Mouse (Mus musculus): ENCODE results near the gene Cds1.
"Not testable (repeated sequence)": the region's sequence is repeated elsewhere in the genome, so short reads cannot be mapped to it uniquely, and the experiment has no call there.

Gene Cds1

DNA sequence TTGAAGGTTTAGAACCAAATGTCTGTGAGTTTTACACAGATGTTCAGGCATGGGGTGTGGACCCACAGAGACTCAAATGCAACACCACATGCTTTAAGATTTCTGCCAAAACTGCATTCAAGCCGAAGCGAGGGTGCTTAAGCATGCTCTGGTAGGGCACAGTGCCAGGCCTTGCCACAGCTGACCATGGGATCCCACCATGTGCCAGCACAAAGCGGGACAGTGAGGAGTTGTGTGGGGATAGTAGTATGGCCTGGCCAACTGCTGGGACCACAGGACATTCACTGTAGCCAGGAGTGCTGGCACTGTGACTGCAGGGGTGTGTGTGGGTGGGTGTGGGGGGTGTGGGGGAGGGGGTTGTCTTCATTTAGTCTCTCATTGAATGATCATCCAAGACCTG, 64.0 kb downstream of the Cds1 start:
- DNase-seq (ENCODE audit: low read depth): no peak

DNA sequence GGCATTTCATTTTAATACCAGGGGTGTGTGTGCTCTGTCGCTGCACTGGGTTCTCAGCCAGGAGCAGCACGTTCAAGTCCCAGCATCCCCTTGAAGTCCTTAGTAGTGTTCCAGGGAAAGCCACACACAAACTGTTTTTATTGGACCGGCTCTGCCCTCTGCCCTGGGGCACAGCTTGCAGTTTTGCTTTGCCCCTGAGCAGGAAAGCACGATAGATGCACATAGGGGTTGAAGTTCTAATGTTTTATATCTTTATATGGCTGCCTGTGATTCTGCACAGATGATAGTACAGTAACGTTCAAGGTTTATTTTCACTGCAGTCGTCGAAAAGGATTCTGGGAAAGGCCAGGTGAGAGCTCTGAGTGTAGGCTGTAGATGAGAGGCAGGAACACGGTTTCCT, 65.2 kb downstream of the Cds1 start:
- no peak for DNase-seq (ENCODE audit: low read depth)

GRCm38 (mm10) chr5:101832042-101832441, 67.1 kb downstream of the Cds1 start:
- no peak for DNase-seq (ENCODE audit: low read depth)

- DNase-seq (ENCODE audit: low read depth): no peak
Measured at GRCm38 (mm10) chr5:101832991-101833390, 68.1 kb downstream of the Cds1 start.

- DNase-seq (ENCODE audit: low read depth): no peak
Measured at GRCm38 (mm10) chr5:101833875-101834274, 68.9 kb downstream of the Cds1 start.

- no peak for DNase-seq (ENCODE audit: low read depth)
Measured at GRCm38 (mm10) chr5:101836221-101836620, 71.3 kb downstream of the Cds1 start.

DNA sequence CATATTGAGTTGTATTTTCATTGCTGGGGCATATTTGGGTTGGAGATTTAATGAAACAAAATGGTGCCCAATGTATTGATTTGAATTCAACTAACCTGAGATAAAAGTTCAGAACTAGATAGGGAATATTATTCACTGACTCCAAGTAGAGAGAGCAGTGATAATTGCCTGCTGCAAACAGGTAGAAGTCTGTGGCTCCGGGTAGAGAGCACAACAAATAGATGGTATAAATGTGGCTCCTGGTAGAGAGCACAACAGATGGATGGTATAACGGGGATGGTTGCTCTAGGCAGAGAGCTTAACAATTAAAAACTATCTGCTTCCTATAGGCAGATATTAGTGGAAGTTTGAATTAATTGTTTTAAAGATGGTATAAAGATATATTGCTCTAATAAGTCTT, 72.7 kb downstream of the Cds1 start:
- not testable (repeated sequence) for DNase-seq (ENCODE audit: low read depth)

DNA sequence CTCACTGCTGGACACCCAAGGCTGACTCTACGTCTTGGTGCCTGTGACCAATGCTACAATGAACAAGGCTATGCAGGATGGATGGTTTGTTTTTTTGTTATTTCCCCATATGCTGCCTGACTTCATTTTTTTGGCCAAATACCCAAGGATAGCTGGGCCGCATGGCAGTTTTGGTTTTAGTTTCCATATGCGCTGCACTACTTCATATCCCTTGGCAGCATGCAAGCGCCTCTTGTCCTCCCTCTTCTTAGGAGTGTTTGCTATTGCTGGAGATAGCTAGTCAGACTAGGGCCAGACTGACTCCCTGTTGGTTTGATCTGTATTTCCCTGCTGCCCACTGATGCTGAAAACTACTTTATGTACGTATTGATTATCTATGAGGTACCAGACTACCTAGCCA, 75.5 kb downstream of the Cds1 start:
- no peak for DNase-seq (ENCODE audit: low read depth)

DNA sequence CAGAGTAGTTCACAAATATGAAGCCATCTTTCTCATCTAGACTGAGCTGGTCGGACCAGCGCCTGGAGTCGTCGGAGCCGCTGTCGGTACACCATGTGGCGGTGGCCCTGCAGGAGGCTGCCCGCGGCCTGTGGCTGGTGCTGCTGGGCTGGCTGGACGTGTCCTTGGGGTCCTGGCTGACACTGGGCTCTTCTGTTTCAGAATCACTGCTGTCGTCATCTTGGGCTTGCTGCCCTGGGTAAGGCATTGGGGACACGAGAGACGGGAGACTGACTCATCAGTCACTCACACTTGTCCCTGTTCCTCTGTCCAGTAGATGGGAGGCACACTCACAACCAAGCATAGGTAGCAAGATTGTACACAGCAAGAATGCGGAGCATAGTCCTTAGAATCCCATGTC, 80.1 kb downstream of the Cds1 start:
- no peak for DNase-seq (ENCODE audit: low read depth)

GRCm38 (mm10) chr5:101845930-101846329, 81.0 kb downstream of the Cds1 start:
- no peak for DNase-seq (ENCODE audit: low read depth)

DNA sequence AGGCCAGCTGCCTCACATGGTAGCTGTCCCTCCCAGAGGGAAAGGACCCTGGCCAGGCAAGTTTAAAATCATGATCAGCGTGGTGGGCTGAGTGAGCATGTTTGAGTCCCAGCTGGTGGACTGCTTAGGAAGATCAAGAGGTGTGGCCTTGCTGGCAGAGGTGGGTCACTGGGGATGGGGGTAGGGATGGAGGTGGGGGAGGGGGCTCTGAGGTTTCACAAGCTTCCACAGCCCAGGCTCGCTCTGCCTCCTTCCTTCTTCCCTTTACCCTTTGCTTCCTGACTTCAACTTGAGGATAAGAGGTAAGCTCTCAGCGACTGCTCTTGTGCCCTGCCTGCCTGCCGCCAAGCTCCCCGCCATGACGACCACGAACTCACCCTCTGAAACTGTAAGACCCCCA, 82.4 kb downstream of the Cds1 start:
- no peak for DNase-seq (ENCODE audit: low read depth)

DNA sequence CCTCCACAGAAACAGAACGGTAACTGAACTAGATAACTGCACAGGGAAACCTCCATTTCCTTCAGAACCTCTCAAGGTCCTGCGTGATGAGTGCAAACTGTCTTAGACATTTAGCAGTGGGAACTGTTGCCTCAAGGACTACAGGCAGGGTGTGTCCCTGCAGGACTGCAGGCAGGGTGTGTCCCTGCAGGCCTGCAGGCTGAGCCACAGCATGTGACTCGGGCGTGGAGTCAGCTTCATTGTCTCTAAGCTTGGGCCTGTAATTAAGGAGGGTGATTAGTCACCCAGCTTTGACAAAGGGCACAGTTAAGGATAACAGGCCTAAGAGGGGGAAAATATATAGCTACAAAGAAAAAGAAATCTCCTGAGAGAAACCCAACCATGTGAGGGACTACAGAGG, 82.8 kb downstream of the Cds1 start:
- no peak for DNase-seq (ENCODE audit: low read depth)

- no peak for DNase-seq (ENCODE audit: low read depth)
Measured at GRCm38 (mm10) chr5:101851133-101851532, 86.2 kb downstream of the Cds1 start.

GRCm38 (mm10) chr5:101852116-101852680, 87.3 kb downstream of the Cds1 start:
- no peak for DNase-seq (ENCODE audit: low read depth)

DNA sequence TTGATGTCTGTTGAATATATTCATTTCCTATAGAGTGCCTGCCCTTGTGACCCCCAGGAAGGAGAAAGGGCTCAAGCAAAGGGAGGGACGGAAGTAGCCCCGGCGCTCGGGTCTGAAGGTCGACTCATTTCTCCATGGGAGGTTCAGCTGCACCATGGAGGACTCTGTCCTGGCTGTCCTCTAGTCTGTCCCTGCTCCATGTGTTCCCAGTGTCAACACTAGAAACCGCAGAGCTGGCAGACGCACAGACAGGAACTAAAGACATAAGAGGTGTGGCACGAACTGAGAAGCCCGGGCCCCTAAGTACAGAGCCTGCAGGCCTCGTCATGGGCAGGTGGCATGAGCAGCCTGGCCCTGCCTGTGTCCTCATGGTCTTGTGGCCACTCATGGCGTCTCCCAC, 89.2 kb downstream of the Cds1 start:
- no peak for DNase-seq (ENCODE audit: low read depth)

GRCm38 (mm10) chr5:101854667-101855066, 89.7 kb downstream of the Cds1 start:
- no peak for DNase-seq (ENCODE audit: low read depth)

- no peak for DNase-seq (ENCODE audit: low read depth)
Measured at GRCm38 (mm10) chr5:101855475-101855874, 90.5 kb downstream of the Cds1 start.

GRCm38 (mm10) chr5:101858891-101859436, 94.0 kb downstream of the Cds1 start:
- DNase-seq (ENCODE audit: low read depth): no peak

- no peak for DNase-seq (ENCODE audit: low read depth)
Measured at GRCm38 (mm10) chr5:101861786-101862571, 97.0 kb downstream of the Cds1 start.

GRCm38 (mm10) chr5:101862651-101863050, 97.7 kb downstream of the Cds1 start:
- no peak for DNase-seq (ENCODE audit: low read depth)

- no peak for DNase-seq (ENCODE audit: low read depth)
Measured at GRCm38 (mm10) chr5:101863946-101864345, 99.0 kb downstream of the Cds1 start.

DNA sequence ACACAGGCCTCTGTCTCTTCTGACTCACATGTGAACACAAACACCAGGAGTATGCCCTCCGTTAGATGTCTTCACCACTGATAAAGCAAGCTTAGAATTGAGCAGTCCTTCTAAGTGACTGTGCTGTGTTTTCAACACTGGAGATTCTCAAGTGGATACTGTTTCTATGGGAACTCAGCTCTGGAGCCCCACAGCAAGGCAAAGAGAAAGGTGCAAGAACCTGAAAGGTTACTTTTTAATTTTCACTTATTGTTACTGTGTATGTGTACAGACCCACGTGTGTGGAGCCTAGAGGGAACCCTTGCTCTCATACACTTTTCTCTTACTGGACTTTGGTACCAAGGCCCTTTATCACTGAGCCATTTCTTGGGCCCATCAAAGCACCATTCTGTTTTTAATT, 101.8 kb downstream of the Cds1 start:
- no peak for DNase-seq (ENCODE audit: low read depth)

Measured in c-Kit-positive CD71-positive TER-119-negative erythroid progenitor cells, embryonic 14.5 days (primary cell).